Mouse (Mus musculus) urinary bladder, postnatal 4 days (tissue): ENCODE results near the gene Soga1.

Experiments
- DNase-seq, 2 experiments: peaks; one replicate each; pipeline ENCODE4 v3.0.0; 2021 to 2022; ENCODE audit warnings: low spot score in 2 of 2

The Soga1 gene

GRCm38 (mm10) chr2:157037303-157037702 is 41.8 kb downstream of the Soga1 start:
- DNase-seq = no peak

DNA sequence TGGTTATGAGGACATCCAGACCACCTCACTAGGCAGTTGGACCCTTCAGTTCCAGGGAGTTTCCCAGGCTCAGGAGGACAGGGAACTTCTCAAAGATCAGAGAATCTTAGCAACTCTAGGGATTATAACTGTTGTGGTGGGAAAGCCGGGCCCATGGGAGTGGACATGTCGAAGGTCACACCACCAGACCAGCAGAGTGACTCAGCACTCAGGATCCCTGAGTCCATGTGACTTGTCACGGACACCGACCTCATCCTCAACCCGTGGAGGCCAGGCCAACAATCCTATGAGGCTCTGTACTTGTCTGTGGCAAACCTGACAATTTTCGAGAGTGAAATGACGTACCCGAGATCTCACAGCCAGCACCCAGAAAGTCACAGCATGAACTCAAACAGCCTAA is 42.7 kb downstream of the Soga1 start:
- no peak for DNase-seq

DNA sequence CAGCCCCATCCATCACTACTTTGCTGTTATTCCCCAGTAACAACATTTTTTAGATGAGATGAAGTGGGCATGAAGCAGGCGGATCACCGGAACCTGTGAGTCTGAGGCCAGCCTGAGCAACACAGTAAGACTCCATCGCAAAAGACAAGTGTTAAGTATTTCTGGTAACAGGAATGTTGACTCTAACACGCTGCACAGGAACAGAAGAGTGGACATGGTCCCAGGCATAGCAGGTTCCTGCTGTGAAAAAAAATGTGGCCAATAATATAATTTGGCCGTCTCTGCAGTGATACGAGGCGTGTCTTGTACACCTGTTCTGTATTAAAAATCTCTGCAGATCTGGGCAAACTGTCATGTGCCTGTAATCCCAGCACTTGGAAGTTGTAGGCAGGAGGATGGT is 43.7 kb downstream of the Soga1 start:
- DNase-seq = no peak

GRCm38 (mm10) chr2:157030804-157031203 is 48.2 kb downstream of the Soga1 start:
- peak; percentile 67 to 91 for DNase-seq

- DNase-seq = no peak
These were observed 50.8 kb downstream of the Soga1 start for GRCm38 (mm10) chr2:157028261-157028660.

GRCm38 (mm10) chr2:157027106-157028008 is 51.7 kb downstream of the Soga1 start:
- DNase-seq = no peak

- DNase-seq = no peak
These were observed 57.9 kb downstream of the Soga1 start for GRCm38 (mm10) chr2:157021156-157021555.

DNA sequence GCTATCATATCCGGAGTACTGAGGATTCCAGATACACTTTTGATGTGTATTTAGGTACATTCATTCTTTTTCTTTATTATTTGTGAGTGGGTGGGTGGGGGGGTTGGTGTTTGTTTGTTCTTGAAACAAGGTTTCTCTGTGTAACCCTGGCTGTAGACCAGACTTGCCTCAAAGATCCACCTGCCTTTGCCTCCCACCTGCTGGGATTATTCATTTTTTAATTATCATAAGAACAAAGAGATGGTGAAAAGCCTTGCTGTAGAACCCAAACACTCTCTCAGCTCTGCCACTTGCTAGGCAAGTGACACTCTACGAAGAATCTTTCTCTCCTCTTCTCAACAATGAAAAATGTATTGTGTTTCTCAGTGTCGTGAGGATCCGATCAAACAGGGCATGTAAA is 59.8 kb downstream of the Soga1 start:
- DNase-seq = no peak

DNA sequence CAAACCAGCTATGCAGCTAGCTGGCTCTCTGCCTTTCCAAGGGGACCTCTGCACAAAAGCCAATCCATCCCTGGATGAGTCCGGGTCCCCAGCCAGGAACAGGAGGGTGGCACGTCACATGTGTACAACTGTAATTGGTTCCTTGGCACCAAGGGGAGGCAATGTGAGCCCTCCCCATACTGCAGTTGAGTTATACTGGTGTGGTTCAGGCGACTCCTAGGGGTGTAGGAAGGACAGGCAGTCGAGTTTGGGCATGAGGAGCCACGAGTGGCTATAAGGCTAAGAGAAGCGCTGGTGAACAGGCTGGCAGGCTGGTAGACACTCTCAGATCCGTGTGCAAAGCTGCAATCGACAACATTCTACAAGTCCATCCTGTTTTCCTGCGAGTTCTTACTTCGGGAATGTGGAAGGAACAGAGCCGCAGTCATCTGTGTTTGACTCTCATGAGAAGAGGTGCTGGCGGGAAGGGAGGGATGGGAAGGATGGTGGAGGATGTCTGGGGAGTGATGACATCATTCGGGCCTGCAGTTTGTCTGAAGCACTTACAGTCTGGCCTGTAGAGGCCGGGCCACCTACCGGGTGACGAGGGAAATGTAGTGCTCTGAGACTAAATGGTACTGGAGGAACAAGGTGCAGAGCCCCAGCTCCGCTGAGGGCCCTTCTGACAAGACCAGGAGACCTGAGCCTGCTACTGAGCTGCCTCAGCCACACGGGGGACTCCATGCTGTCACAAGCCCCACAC is 62.4 kb downstream of the Soga1 start:
- DNase-seq = no peak

DNA sequence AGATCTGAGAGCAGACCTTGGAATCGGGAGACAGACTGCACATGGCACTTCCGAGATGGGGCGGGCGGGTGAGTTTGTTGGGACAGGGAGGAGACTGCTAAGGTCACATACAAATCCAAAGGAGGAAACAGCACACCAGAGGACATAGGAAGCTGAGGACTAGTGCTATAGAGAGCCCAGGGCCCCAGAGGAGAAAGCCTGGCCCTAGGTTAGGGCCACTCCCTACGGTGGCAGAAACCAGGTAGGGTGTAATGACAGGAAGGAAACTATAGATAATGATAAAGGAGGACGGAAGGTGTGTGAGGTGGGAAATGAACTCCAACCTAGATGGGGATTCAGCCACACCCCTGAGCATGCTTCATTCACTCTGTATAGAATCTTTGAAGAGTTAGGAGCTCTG is 66.7 kb downstream of the Soga1 start:
- no peak for DNase-seq

- no peak for DNase-seq
These were observed 68.3 kb downstream of the Soga1 start for GRCm38 (mm10) chr2:157010634-157011310.

- DNase-seq = no peak
These were observed 68.9 kb downstream of the Soga1 start for GRCm38 (mm10) chr2:157010121-157010520.

GRCm38 (mm10) chr2:157008509-157008908 is 70.5 kb downstream of the Soga1 start:
- DNase-seq = no peak

DNA sequence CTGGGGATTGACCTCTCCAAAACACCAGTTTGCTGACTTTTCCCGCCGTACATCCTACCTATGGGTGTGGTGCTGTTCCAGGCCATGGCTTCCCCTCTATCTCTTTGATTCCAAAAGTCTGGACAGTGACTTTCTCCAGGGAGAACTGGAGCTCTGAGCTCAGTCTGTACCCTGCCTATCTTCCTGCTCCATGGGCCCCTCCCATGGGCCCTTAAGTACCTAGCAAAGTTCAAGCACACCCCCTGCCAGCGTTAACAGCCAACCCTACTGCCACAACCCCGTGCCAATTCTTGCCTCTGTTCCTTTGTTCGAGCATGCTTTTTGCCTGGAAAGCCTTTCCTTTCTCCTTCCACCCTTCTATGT is 71.8 kb downstream of the Soga1 start:
- DNase-seq = no peak

DNA sequence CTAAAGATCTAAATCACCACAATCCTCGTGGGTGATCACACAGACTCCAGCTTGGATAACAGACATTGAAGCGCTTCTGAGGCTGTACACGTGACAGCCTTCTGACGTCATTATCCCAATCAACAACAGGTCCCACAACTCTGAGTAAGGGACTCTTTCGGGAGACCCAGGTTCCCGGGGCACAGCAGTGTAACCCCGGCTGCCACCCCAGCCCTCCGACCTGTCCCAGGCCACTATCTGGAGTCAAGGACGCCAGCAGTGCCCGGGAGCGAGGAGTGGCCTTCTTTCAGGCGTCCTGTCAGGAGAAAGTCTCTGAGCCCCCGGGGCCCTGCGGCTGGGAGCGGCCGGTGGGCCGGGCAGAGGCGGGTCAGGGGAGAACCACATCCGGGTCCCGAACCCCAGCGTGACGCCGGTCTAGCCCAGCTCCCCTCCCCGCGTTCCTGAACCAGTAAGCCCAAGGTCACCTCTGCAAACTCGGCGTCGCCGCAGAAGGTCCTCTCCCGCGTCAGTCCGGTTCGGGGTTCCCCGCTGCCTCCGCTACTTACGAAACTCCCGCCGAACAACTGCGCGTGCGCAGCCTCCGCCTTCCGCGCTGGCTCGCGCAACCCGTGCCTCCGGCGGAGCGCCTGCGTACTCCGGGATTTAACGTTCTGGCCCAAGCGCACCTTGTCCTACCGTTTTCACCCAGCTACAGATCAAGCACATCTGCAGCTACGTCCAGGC is 72.4 kb downstream of the Soga1 start, which contains the start of gene Dsn1:
Dsn1 (minus strand) TSS at position 644 of the 723 bp plus-strand sequence.
- DNase-seq = peak; percentile 84 to 89

DNA sequence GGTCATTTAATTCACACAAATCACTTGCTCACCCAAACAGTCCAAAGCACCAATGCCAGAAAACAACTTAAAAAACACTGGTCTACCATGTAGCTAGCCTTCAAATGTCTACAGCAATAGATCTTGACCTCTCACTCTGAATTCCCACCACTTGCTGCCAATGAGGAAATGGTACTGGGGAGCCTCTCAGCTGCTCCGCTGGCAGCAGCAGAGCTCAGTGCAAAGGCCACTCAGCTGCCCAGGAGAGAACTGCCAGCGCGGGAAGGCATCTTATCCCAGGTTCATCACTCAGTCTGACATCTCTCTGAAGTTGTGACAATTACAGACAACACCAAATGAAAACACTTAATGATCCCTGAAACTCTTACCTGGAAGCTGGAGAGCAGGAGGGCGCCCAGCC is 76.7 kb downstream of the Soga1 start:
- DNase-seq = no peak

DNA sequence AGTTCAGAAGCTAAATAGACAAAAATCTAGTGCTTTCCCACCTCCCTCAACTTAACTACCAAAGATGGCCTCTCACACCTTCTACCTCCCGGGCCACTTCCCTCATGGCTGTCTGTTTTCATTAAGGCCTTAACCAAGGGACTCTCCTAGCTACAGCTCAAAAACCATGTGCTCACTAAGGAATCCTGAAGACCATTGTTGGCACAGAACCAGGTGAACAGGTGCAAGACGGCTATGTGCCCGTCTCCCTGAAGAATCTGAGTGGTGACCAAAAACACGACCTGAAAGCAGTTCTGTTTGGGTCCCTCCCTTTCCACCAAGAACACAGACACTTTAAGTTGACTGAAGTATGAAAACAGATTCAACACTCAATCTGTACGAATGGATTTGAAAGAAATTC is 80.8 kb downstream of the Soga1 start:
- DNase-seq = no peak

DNA sequence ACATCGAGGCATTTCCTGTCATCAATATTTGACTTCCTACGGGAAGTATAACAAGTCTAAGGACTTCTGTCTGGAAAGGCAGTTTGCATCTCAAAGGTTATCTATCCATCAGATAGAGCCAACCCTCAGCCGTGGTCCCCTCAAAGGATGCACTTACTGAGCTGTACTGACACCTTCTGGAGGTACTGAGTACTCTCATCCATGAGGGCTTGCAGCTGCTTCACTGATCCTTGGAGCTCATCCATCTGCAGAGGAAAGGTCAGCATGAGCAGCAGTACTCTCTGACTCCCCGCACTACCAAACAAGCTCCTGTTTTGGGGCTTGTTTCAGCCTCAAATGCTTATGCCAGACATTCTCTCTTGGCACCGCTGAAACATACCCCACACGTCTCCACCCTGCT is 82.5 kb downstream of the Soga1 start:
- no peak for DNase-seq

- peak; percentile 93 to 96 for DNase-seq
These were observed 87.4 kb downstream of the Soga1 start, which contains the start of gene Ndrg3 for GRCm38 (mm10) chr2:156991470-156992319. Gene Ndrg3, minus strand, starts transcription at chr2:156992056.

DNA sequence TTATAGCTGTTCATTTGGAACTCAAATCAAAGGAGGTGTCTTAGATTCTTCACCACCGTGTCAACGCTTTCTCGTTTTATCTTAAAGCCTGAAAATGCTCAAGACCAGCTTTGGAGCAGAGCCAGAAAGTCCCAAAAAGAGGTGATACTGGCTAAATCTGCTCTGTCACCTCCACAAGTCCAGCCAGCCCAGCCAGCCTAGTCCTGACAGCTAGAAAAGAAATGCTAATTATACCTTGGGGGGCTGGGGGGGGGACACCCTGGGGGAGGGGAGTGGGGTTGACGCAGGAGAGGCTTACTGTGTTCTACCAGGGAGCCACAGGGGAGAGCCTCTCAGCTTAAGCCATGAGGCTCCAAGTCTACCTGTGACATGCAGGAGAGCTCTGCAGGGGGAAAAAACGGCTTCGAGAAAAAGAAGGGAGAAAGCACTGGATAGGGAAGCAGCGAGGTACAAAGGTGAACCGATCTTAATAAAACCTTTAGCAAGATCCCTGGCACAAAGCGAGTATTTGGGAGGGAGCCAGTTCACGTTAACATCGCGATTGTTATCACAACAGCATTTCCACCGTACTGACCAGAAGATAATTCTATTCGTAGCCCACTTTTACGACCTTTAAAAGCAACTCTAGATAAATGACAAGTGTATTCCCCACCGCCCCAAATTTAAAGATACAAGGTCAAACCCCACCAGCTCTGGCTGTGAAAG is 88.2 kb downstream of the Soga1 start:
- DNase-seq = no peak
